Mouse (Mus musculus) C2C12 (cell line): Measurements from ENCODE around the gene Cpsf4l.

Experiments used
- CTCF ChIP-seq: IDR thresholded peaks from one replicate; pipeline ENCODE4 v1.5.1; 2011; ENCODE audit not compliant: control insufficient read depth, insufficient read depth, insufficient read length
- MAX ChIP-seq: IDR thresholded peaks from one replicate; pipeline ENCODE4 v1.6.1; 2011; ENCODE audit warnings: mild to moderate bottlenecking, control low read depth
- MYOG ChIP-seq: IDR thresholded peaks from one replicate; pipeline ENCODE4 v1.6.1; 2011; ENCODE audit not compliant: control insufficient read depth, insufficient read length; ENCODE audit errors: extremely low read depth

- TF ChIP-seq CTCF: no peak
- TF ChIP-seq MYOG: no peak
- TF ChIP-seq MAX: no peak
Observed at GRCm38 (mm10) chr11:113691318-113691717, 18.5 kb downstream of the Cpsf4l start.
